Mouse (Mus musculus) cerebellum, adult 2 months (tissue): ENCODE measurements around the gene Jak3.

ENCODE experiments used
- CTCF ChIP-seq: fragments of 200-500 bp; IDR thresholded peaks from 2 replicates; pipeline ENCODE4 v1.5.1; 2011; ENCODE audit warnings: low read depth, mild to moderate bottlenecking, control low read depth, low read length, moderate library complexity, borderline replicate concordance; ENCODE audit not compliant: insufficient read depth
- POLR2A ChIP-seq: fragments of 200-500 bp; IDR thresholded peaks from 2 replicates; pipeline ENCODE4 v1.6.1; 2011; ENCODE audit warnings: low read length, control low read depth, borderline replicate concordance; ENCODE audit not compliant: insufficient read depth

DNA sequence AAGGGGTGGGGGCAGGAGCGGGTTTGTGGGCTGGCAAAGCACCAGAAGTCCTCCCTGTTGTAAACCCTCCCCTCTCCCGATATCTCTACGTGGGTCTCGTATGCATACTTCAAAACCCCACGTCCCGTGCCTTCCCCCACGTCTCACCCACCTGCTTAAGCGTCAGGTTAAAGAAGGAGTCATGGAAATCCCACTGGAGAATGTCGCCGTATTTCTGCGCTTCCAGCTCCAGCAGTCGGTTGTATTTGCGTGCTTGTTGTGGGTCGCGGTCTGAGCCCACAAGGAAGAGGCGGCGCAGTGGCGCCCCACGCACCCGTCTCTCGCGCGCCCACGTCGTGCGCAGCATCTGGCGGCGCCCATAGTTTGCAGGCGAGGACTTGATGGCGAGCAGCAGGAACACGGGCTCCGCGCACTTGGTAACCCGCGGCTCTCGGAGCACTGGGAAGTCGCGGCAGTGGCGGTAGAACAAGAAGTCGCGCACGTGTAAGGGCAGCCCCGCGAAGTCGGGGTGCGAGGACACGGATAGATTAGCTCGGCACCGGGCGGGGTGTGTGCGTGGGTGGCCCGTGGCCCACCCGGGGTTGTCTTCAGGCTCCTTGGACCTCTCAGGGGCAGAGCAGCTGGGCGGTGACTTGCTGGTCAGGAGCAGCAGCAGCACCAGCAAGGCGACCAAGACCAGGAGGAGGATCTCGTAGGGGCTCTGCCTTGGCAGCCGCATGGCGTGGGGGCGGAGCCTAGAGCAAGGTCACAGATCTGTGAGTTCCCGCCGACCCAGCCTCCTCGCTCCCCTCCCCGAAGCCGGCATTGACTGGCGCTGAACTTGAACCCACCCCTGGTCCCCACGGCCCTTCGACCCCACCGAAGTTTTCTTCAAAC, 17.3 kb downstream of the Jak3 start:
- no peak for TF ChIP-seq POLR2A
- no peak for TF ChIP-seq CTCF
